Mouse (Mus musculus) activated CD4-positive, CD25-positive, alpha-beta regulatory T cell, adult 9 weeks (primary cell): ENCODE results near the gene Cyp2j8. TPM values are rescaled to one million over a fixed set of nuclear protein-coding genes. Genes with fewer than 3 reads are reported as not detected.

Source experiments
- polyA plus RNA-seq: library from polyadenylated mRNA; unstranded; fragments of 100-300 nt; shearing (Covaris generic); gene quantifications from one replicate; pipeline ENCODE4 v1.2.1, GENCODE M21; 2017

The Cyp2j8 gene
- polyA plus RNA-seq, result not detected

DNA sequence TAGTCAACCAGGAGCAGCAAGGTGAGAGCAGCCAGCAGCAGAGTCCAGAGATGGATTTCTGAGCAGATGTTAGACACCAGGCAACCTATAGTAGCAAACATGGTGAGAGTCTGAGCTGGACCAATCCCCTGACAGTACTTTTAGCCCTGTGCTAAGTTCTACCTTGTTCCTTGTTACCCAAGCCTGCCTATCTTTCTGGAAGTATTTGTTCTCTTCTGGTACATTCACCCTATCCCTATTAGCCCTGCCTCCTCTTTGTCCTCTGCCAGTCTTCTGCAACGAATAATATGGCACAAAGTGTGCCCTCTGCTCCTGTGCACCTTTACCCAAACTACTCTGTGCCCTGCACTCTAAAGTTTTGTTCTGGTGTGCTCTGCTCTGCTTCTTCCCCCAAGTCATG lies at the start of gene Cyp2j8:
Gene Cyp2j8, minus strand, starts transcription at position 101 of the 400 bp plus-strand sequence.

GRCm38 (mm10) chr4:96553133-96553819 lies 46.1 kb upstream of the Cyp2j8 start, which contains the start of gene Cyp2j6:
TSS of gene Cyp2j6 (minus strand) at chr4:96553661.

Other genes starting within 250 kb of the Cyp2j8 start
- gene Cyp2j11, start 158.7 kb downstream of the Cyp2j8 start, polyA plus RNA-seq, result not detected
- gene Cyp2j6, start 46.3 kb upstream of the Cyp2j8 start, polyA plus RNA-seq, result not detected
- not detected for gene Cyp2j9, start 84.2 kb upstream of the Cyp2j8 start, polyA plus RNA-seq
- not detected for gene Cyp2j5, start 156.8 kb upstream of the Cyp2j8 start, polyA plus RNA-seq